20 mouse cellular contexts compared by ENCODE assay signal in the genomic region with DNA sequence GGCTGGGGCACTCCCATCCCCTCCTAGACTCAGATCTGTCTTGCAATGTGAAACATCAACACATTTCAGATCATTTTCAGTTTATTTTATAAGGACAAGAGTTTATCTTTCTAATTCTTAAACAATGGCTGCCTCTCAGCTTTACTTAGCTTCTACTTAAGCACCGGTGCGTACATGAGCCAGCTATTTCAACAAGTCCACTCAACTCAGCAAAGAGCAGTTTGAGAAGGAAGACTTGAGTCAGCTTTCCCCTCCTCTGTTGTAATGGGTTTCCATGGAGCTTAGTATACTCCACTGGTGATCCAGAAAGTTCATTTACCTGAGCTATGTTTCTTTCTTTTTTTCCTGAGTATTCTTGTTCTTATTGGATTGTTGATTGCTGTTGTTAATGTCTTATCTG.
"Had no signal": no experiment of that assay in that cellular context is flagged by ENCODE, and none has a peak within 500 bp of the region (broad histone marks: within the 10 kb centered on the region; RNA-seq: fewer than 3 reads in every experiment).

No protein-coding gene starts in this region.

- H3K4me1 ChIP-seq: liver, embryonic 13.5 days; liver, embryonic 15.5 days had no signal

- H3K36me3 ChIP-seq: liver, embryonic 13.5 days; liver, embryonic 15.5 days; lung, embryonic 15.5 days; midbrain, embryonic 10.5 days; midbrain, embryonic 12.5 days; neural tube, embryonic 13.5 days; neural tube, embryonic 15.5 days had no signal

- H3K27me3 ChIP-seq: liver, embryonic 13.5 days; liver, embryonic 15.5 days; lung, embryonic 15.5 days; midbrain, embryonic 12.5 days; neural tube, embryonic 13.5 days; neural tube, embryonic 15.5 days had no signal

- H3K9me3 ChIP-seq: liver, embryonic 13.5 days; liver, embryonic 15.5 days; lung, embryonic 15.5 days; midbrain, embryonic 10.5 days; midbrain, embryonic 12.5 days; neural tube, embryonic 13.5 days; neural tube, embryonic 15.5 days had no signal

- H3K4me3 ChIP-seq: liver, embryonic 13.5 days; liver, embryonic 15.5 days; lung, embryonic 15.5 days; midbrain, embryonic 10.5 days; midbrain, embryonic 12.5 days; myocyte; neural tube, embryonic 13.5 days; neural tube, embryonic 15.5 days had no signal

- DNase-seq: liver, embryonic 13.5 days; liver, postnatal 0 days; midbrain, embryonic 14.5 days; retina, postnatal 1 day; right cerebral cortex, adult 18-20 months; right cerebral cortex, postnatal 25 days; right cerebral cortex, postnatal 4 days; spleen, adult 18-20 months; thymus, adult 18-20 months; thymus, postnatal 14 days; thymus, postnatal 36 days had no signal

- ATAC-seq: liver, postnatal 0 days; midbrain, embryonic 16.5 days had no signal

- H3K4me2 ChIP-seq: liver, embryonic 11.5 days; liver, embryonic 13.5 days; liver, embryonic 15.5 days; lung, embryonic 15.5 days; midbrain, embryonic 12.5 days; neural tube, embryonic 13.5 days; neural tube, embryonic 15.5 days had no signal

- H3K27ac ChIP-seq: liver, embryonic 13.5 days; liver, embryonic 15.5 days; lung, embryonic 15.5 days; midbrain, embryonic 10.5 days; midbrain, embryonic 12.5 days; neural tube, embryonic 13.5 days; neural tube, embryonic 15.5 days had no signal

- H3K9ac ChIP-seq: liver, embryonic 13.5 days; liver, embryonic 15.5 days; liver, postnatal 0 days; lung, embryonic 15.5 days; midbrain, embryonic 12.5 days; neural tube, embryonic 13.5 days; neural tube, embryonic 15.5 days had no signal
